Mouse (Mus musculus): Measurements from ENCODE around the gene Gm42688.

DNA sequence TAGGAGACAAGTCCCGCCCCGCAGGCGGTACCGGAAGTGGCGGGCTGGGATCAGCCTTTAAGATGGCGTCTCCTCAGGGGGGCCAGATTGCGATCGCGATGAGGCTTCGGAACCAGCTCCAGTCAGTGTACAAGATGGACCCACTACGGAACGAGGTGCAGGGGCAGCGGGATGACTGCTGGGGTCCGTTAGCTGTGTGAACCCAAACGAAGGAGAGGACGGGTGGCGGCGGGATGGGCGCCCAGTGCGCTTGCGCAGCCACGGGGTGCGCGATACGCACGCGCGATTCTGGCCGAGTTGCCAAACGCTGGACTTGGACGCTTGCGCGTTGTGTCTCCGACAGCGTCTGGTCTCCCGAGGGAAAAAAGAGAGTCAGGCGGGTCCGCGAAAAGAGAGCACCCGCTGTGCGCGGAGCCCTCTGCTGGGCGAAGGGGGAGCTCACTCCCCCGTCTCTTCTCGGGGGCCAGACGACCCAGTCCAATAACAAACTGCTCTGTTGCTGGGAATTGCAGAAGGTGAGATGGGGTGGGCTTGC lies 23.0 kb upstream of the Gm42688 start:
- TF ChIP-seq POLR2A (IDR thresholded peaks at IDR 0.05; ENCODE audit: extremely low read depth, insufficient read depth, low read length) = no peak
- peak; percentile 62 for TF ChIP-seq CTCF (IDR thresholded peaks at IDR 0.05; ENCODE audit: low read depth, low read length)

Measured in liver, adult 2 months (tissue).